Mouse (Mus musculus): Measurements from ENCODE around the gene Morc3. TPM values are rescaled to one million over a fixed set of nuclear protein-coding genes. Genes with fewer than 3 reads are reported as not detected.
"Not testable (repeated sequence)": the region's sequence is repeated elsewhere in the genome, so short reads cannot be mapped to it uniquely, and the experiment has no call there.

The Morc3 gene
- polyA plus RNA-seq, 3 experiments from 2014 or later = 78.1 to 84.6 (median 80.9) TPM

DNA sequence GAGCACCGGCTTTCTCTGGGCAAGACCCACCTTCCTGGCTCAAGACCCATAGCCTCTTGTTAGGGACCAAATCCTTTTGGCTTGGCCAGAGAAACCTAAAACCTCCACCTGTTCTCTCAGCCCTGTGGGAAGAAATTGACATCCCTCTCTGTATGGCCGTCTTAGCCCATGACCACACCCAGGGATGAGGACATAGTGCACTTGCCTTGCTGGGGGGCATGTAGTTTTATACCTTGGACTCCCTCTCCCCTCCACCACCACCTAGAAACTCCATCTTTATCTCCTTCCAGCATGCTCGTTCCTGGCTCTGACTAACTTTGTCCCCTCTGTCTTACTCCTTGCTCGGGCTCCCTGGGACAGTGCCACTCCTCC, 12.6 kb upstream of the Morc3 start:
- ATAC-seq = no peak

DNA sequence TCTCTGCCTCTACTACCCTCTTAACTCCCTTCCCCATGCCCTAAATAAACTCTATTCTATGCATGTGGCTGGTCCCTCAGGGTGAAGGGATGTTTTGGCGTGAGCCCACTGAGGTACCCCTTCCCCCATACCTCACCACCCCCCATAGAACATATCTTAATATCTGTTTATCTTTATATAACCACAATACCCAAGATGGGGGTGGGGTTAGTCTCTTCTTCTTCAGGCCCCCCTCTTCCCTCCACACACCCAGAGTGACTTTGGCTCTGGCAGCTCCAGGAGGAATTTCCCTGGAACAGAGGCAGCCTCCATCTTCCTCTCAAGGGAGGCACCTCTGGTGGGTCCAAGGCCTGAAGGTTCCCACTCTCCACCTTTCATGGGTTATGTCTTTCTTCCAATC, 11.9 kb upstream of the Morc3 start:
- no peak for ATAC-seq

DNA sequence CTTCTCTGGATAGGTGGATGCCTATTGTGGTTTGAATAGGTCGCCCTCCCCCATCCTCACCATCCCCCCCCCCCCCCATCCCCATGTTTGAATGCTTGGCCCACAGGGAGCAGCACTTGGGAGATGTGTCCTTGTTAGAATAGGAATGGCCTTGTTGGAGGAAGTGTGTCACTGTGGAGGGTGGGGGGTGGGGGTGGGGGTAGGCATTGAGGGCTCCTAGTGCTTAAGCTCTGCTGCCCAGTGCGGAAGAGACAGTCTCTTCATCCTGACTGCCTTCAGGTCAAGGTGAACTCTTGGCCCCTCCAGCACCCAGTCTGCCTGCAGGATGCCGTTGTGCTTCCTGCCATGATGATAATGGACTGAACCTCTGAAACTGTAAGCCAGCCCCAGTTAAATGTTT, 10.2 kb upstream of the Morc3 start:
- no peak for ATAC-seq

DNA sequence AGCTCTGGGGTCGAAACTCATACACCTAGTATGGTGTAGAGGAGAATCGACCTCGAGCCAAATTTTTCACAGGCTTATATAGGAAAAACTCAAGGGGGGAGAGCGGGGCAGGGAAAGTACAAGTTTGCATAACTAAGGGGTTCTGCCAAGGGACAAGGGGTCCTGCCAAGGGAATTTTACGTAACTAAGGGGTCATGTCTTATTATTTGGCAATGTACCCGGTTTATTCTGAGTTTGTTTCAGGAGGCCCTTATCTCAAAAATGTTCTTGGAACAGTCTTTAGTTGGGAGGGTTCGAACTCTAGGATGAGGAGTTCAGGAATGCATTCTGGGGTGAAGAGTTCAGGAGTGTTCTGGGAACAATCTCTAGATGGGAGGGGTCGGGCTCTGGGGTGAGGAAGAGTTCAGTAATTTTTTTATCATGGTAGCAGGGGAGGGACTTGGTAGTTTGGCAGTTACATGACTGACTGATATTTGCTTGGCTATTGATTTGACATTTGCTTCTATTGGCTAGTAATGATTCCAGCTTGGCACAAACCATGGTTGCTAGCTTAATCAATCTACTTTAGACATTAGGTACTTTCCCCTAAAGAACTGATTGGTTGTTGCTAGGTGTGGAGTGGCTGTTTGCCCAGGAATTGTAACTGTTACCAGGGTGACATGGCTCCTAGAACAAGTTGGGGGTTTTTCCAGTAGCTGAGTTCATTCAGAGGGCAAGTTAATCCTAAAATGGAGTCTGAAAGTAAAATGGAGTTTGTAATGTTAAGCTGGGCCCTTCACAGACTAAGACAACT, 9.3 kb upstream of the Morc3 start:
- not testable (repeated sequence) for ATAC-seq

DNA sequence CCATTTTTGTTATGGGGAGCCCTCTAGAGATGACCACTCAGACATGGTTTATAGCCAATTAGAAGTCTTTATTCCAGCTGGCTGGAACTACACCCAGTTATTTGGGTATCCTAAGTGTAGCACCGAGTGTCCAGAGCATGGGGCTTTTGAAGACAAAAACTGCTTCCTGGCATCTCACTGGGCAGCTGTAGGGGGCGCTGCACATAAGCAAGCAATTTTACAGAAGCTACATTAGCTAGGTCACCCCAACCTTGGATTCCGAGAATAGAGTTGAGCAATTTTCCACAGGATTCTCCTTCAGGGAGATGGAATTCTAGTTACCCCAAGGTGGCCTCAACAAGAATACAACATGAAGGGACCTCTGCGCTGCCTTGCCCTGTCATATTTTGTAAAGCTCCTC, 7.1 kb upstream of the Morc3 start:
- ATAC-seq = no peak

DNA sequence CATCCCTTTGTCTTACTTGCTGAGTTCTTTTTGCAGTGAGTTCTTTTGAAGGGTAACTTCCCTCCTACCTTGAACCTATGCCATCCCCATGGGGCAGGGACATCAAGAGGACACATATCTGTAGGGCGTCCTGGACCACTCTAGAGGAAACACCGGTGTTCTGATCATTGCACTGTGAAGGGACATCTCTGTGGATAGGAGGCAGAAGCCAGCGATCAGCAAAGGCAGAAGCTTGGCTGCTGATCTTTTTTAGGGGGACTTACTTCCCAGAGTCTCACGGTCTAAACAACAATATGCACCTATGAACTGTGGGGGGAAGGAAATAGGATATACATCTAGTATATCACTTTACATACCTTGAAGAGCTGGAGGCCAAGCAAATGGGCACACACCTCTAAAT, 6.5 kb upstream of the Morc3 start:
- no peak for ATAC-seq

DNA sequence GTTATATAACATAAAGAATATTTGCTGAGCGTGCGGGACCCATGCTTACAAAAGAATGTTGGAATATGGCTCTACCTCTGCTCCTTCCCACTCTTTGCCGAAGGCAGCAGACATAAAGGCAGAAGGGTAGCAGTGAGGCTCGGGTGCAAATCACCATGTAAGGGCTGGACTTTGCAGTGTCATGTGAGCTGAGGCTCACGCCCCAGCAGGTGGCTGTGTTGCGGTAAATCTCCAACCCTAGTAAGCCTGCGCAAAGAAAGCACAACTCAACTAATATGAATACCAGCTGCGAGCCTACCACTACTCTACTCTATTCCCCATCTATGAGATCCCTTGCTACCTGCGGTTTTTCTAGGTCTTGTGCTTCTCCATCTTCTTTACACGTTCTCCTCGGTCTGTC, 5.9 kb upstream of the Morc3 start:
- no peak for ATAC-seq

DNA sequence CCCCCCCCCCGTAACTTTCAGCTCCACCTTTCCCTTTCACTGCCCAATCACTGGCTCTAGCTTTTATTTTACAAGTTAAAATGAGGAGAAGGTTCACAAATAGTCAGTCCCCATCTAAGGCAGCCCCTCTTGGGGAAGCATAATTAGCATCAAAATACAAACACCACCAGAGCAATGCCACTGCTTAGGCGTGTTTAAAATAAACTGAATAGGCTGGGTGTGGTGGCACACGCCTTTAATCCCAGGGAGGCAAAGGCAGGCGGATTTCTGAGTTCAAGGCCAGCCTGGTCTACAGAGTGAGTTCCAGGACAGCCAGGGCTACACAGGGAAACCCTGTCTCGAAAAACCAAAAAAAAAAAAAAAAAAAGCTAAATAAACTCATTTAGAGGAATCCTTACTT, 5.4 kb upstream of the Morc3 start:
- not testable (repeated sequence) for ATAC-seq

DNA sequence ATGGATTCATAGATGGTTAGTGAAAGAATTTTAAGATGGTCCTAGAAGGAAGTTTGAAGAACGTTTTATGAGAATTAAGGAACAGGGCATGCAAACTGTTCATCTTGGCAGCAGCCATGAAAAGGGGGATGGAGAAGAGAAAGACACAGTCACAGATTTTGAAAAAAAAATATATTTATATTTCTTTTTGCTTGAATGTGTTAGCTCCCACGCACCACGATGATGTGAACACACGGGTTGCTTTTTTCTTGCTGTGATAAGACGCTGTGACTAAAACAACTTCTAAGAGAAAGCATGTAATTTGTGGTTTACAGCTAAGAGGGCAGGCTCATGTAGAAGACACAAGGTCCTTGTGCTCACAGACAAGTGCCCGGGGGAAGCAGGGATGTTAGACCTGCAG, 5.0 kb upstream of the Morc3 start:
- no peak for ATAC-seq

DNA sequence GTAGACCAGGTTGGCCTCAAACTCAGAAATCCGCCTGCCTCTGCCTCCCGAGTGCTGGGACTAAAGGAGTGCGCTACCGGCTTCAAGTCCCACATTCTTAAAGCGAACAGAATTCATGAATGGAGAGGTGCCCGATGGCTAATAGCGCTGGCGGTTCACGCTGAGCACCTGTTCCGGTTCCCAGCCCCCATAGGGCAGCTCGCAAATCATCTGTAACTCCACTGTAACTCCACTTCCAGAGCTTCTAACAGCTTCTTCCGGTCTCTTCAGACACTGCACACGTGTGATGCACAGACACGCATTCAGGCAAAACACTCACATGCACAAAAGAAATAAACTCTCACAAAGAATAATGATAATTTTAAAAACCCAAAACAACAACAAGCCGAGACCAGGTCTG, 2.4 kb upstream of the Morc3 start:
- no peak for ATAC-seq

DNA sequence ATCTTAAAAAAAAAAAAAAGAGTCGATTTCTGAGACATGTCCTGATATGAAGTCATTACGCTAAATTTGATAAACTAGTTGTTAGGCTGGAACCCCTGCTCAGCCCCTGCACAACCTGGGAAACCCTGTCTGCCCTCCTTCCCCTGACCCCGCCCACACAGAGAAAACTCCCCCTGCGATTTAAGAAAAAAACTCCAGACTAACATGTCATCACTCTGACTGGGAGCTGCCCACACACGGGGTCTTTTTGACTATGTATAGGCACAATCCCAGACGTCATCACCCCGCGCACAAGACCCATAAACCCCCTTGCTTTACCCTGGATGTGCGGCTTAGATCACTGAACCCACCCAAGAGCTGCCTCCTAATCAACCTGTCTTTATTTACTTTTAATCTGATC, 1.9 kb upstream of the Morc3 start:
- no peak for ATAC-seq

DNA sequence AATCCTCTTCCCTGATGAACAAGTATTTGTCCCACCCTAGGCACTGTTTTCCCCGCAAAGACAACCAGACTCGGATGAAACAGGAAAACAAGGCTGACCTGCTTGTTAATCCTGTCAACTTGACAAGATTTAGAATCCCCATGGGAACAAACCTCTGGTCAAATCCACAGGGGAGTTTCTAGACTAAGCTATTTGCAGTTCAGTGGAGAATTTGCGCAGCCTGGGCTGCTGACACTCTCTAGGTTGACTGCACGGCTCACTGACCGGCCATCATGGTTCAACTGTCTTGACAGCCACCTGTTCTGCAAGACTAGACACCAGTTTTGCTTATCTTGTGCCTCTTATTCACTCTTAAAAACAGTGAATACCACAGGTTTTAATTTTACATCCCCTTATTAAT, 1.0 kb upstream of the Morc3 start:
- no peak for ATAC-seq

DNA sequence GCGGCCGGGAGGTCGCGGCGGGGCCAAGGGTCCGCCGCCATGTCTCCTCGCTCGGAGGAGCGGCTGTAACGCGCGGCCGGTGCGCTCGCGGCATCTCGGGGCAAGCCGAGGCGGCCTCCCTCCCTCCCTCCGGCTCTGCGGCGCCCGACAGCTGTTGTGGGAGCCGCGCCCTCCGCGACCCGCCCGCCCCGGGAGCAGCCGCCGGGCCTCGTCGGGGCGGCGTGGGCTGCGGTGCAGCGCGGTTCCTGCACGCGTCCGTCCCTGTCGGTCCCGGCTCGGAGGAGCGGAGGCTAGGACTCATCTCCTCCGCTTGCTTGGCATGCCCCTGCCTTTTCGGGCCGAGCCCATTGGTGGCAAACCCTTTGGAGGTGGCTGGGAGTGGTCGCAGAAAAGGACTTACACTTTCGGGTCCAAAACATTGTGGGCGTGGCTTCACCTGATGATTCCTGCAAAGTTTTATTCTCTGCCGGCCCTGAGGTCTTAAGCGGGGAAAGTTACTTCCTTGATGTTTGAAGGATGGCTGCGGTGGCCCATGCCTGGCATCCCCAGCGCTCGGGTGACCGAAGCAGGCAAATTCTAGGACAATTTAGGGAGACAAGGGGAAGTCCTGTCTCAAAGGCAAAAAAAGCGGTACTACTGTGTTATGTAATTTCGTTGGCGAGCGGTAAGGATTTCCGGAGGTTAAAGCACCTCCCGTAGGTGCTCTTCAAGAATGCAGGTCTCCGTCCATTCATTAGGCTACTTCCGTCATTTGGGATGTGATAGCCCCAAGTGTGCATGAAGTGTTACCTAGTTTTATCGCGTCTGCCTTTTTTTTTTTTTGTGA, 743 bp downstream of the Morc3 start:
- peak; percentile 34 for ATAC-seq

DNA sequence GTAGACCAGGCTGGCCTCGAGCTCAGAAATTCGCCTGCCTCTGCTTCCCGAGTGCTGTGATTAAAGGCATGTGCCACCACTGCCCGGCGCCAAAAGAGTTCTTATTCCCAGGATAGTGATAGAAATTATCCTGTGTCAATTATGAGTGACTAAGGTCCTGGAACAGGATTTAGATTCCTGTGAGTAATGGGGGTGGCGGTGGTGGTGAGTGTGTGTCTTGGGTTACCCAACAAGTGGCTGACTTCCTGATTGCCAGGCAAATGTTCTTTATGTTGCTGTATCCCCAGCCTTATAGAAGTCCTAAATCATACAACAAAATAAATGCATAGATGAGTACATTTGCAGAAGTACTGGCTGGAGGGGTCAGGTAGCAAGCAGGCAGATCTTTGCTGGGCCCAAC, 1.6 kb downstream of the Morc3 start:
- ATAC-seq = no peak

DNA sequence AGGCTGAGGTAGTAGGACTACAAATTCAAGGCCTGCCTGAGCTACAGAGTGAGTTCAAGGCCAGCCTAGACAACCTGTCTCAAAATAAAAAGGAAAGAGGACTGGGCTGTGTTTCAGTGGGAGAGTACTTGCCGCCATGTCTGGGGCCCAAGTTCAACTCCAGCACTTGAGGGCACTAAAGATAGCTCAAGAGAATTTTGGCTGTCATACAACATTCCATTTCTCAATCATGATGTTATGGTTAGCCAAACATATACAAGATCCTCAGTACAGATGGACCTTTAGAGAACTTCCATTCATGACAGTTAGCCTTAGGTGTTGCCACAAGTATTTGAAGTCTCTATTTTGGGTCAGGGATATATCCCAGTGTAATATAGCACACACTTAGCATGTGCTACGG, 2.2 kb downstream of the Morc3 start:
- no peak for ATAC-seq

DNA sequence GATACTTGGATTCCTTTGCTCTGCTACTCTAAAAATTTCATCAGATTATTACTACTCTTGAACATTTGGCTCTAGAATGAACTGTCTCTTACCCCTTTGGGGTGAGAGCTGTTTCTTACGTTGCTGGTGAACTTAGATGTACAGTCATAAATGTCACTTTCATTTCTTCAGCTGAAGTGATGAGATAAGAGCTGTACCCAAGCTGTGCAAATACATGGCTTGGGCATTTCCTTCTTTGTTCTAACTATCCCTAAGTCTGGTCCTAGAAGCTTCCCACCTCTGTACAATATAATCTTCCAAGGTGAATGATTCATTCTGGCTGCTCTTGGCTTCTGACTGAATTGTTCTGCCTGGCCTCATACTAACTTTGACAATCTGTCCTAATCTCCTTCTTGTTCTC, 7.1 kb downstream of the Morc3 start:
- no peak for ATAC-seq

DNA sequence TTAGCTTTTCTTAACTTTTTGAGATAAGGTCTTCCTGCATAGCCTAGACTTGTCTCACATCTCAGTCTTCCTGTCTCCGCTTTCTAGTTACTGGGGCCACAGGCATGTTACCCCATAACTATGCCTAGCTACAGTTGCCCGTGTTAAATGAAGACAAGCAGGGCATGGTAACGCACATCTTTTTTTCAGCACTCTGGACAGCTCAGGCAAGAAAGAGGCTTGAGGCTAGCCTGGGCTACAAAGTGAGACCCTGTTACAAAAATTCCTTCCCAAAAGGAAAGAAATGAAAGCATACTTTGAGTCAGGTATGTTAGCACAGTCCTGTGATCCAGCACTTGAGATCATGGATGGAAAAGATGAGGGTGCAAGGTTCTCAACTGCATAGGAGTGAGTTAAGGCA, 18.6 kb downstream of the Morc3 start:
- no peak for ATAC-seq

DNA sequence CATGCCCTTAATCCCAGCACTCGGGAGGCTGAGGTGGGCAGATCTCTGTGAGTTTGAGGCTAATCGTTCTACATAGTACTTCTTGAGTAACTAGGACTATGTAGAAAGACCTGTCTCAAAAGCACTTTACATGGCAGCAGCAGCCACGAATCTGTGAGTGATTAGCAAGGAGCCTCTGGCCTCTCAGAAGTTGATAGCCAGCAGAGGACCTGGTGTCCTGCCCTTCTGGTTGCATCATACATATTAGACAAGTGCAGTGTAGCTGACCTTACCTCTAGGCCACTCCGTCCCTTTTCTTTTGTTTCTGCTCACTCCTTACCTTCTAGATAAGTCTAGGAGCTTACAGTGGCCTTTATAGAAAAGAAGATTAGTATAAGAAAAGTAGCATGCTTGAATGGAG, 28.0 kb downstream of the Morc3 start:
- ATAC-seq = no peak

DNA sequence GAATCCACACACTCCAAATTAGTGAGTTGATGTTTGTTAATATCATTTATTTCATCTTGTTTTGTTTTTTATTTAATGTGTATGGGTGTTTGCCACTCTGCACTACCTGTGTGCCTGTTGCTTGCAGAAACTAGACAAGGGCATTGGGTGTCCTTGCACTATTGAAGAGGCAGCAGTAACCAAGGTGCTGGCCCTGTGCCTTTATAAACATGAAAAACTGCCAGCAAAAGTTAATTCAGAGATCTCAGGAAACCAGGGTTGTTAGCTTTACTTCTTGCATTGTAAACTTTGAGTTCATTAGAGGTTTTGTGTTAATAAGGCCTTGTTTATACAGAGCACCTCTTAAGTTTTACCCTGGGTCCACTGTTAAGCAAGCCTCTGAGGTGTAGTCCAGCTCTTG, 28.8 kb downstream of the Morc3 start:
- no peak for ATAC-seq

DNA sequence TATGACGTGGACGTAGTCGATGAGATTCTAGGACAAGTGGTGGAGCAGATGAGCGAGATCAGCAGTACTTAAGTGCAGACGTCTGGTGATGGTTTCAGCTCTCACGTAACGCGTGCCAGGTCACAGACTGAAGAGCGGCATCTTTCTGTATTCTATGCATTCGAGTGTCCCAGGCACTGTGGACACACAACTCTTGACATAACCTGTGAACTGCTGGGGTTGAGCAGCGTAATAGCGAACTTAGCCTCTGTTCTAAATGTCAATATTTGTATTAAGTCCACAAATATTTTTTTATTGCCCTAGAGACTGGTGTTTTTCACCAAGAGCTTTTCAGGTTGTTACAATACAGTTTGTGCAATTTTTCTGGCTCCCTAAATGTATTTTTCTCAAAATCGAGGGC, 42.9 kb downstream of the Morc3 start:
- no peak for ATAC-seq

DNA sequence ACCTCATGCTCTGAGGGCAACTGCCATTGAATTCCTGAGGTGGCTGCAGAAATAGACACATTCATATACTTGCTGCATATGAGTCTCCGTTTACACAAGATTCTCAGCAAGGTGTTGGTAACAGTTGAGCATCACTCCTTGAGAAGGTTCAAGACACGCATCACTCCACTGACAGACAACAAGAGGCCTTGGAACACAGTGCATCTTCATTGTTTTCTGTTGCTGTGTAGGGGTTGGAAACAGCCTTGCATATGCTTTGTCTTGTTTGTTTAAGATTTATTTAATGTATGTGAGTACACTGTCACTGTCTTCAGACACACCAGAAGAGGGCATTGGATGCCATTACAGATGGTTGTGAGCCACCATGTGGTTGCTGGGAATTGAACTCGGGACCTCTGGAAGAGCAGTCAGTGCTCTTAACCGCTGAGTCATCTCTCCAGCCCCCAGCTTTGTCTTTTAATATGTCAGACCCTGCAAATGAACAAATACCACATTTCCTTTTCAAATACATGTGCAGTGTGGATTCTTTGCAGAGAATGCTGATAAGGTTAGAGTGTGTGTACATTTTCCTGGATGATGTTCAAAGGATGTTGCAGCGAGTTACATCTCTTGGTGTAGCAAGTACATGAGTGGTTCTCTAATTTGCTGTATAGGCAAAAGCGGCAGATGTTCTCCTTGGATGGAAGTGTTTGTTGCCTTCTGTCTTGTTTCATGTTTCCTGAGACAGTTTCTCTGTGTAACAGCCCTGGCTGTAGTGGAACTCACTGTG, 45.9 kb downstream of the Morc3 start:
- ATAC-seq = no peak

DNA sequence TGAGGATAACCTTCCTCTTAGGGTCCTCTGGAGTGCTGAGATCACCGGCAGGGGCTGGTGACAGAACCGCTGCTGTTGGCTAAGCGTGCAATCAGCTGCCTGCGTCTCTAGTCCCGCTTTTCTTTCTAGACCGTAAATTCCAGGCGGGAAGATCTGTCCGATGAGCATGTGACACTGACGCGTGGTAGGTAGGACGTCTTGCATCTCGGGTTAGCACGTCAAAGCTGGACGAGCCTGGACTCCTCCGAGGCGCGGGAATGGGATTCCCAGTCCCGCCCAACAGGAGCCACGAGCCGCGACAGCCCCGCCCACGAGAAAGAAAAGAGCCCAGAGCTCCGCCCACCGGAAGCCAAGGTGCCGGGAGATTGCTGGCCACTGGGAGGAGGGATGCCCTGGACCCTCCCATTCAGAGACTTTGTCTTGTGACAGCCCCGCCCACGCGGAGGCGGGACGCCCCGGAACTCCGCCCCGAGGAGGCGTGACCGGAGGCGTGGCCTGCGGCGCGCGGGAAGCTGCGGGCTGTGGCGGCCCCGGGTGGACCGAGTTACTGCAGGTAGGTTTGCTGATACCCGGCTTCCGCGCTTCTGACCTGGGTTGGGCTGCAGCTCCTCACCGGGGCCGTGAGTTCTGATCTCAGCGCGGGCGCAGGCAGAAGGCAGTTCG, 51.6 kb downstream of the Morc3 start, which contains the start of gene Chaf1b:
Chaf1b (plus strand) TSS at position 479 of the 663 bp plus-strand sequence.
- peak; percentile 93 for ATAC-seq
